Mouse (Mus musculus): Measurements from ENCODE around the gene Lsmem1. TPM values are rescaled to one million over a fixed set of nuclear protein-coding genes. Genes with fewer than 3 reads are reported as not detected.

The Lsmem1 gene
- polyA plus RNA-seq (2021; fragmentation: Nextera tagmentation) = 0.15 and 0.23 TPM in 2 replicates
- long read RNA-seq, experiment 1, partial matches to known transcripts = 0 of 1 reads
- long read RNA-seq, experiment 1, other reads (novel, unspliced or antisense) = 1 of 1 reads
- long read RNA-seq, experiment 2 = 0 reads

DNA sequence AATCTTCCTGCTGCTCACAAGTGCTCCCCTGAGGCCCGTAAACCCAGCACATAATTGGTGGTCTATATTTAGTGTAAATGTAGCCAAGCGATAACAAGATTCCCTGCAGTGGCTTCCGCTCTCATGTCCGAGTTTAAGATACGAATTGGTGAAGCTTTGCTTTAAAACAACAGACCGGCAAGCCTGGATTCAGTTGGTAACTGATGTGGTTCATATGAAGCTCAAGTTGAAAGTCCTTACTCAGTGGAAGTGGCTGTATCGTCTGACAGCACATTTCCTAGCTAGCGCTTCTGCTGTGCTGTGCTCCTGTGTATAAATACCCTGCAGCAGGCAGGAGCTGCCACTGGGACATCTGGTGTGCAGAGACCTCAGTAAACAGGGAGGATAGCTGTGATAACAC lies at the start of gene Lsmem1:
TSS of gene Lsmem1 (minus strand) at position 189 of the 400 bp plus-strand sequence.

GRCm38 (mm10) chr12:40248454-40249180 lies 49.3 kb upstream of the Lsmem1 start, which contains the start of gene Ifrd1:
Gene Ifrd1 (minus strand): TSS chr12:40248504.

GRCm38 (mm10) chr12:40133573-40134271 lies 65.6 kb downstream of the Lsmem1 start, which contains the start of gene Scin:
Gene Scin (minus strand): TSS chr12:40134228.

Small RNAs within 50 kb of the gene (microRNA-seq; reads per million reads assigned to microRNA genes)
- gene Mir1938 = not detected

Other genes with a start within 250 kb of the Lsmem1 start
- gene Arl4a, start 161.5 kb downstream of the Lsmem1 start, polyA plus RNA-seq (2021; fragmentation: Nextera tagmentation) = 35.1 and 42.5 TPM in 2 replicates
- 0.19 and 0.36 TPM in 2 replicates for gene Scin, start 65.3 kb downstream of the Lsmem1 start, polyA plus RNA-seq (2021; fragmentation: Nextera tagmentation)
- 72.1 and 79.5 TPM in 2 replicates for gene Ifrd1, start 49.0 kb upstream of the Lsmem1 start, polyA plus RNA-seq (2021; fragmentation: Nextera tagmentation)
- 27.4 and 27.6 TPM in 2 replicates for gene Zfp277, start 246.4 kb upstream of the Lsmem1 start, polyA plus RNA-seq (2021; fragmentation: Nextera tagmentation)
- 30.4 and 33.8 TPM in 2 replicates for gene Dock4, start 246.5 kb upstream of the Lsmem1 start, polyA plus RNA-seq (2021; fragmentation: Nextera tagmentation)